Comparison of ENCODE assay signal across 8 mouse cellular contexts in genomic region chr5:101826531-101826970, GRCm38 (mm10).
DNase-seq lines count a peak whose midpoint lies in the region; ATAC-seq and TF ChIP-seq lines count a peak whose summit lies in the region.

No protein-coding gene starts in this region.

- no peak overlapping the region for H3K27ac ChIP-seq in left cerebral cortex, adult 2 months
- H3K27ac ChIP-seq in gastrocnemius, adult 2 months: no peak overlapping the region
- H3K27ac ChIP-seq in hindbrain, embryonic 13.5 days: no peak overlapping the region
- no peak overlapping the region for H3K27ac ChIP-seq in limb, embryonic 13.5 days
- H3K27ac ChIP-seq in midbrain, embryonic 11.5 days (ENCODE audit: low read depth, low read length): no peak overlapping the region
- H3K27ac ChIP-seq in stomach, postnatal 0 days (replicated peaks): no peak overlapping the region

- H3K4me3 ChIP-seq in left cerebral cortex, adult 2 months: no peak overlapping the region
- peak overlapping the region; percentile 24; the same call in 1 of the 2 replicates for H3K4me3 ChIP-seq in gastrocnemius, adult 2 months
- H3K4me3 ChIP-seq in hindbrain, embryonic 13.5 days: peak overlapping the region; percentile 15
- peak overlapping the region; percentile 15; the same call in 1 of the 2 replicates for H3K4me3 ChIP-seq in limb, embryonic 13.5 days
- H3K4me3 ChIP-seq in midbrain, embryonic 11.5 days (ENCODE audit: low read depth, low read length): no peak overlapping the region
- no peak overlapping the region for H3K4me3 ChIP-seq in stomach, postnatal 0 days (ENCODE audit: low read depth, low read length)

- WGBS in hindbrain, embryonic 13.5 days: 3% methylated on average over 15 of the region's 15 CpGs
- 14% methylated on average over 15 of the region's 15 CpGs for WGBS in limb, embryonic 13.5 days
- WGBS in midbrain, embryonic 11.5 days: 10% methylated on average over 15 of the region's 15 CpGs
- WGBS in stomach, postnatal 0 days: 4% methylated on average over 15 of the region's 15 CpGs

- no peak for TF ChIP-seq CTCF in left cerebral cortex, adult 2 months (IDR thresholded peaks at IDR 0.05)
- TF ChIP-seq CTCF in gastrocnemius, adult 2 months (IDR thresholded peaks at IDR 0.05): no peak
- no peak for TF ChIP-seq CTCF in stomach, postnatal 0 days (IDR thresholded peaks at IDR 0.05; ENCODE audit: low read depth)

- TF ChIP-seq EP300 in stomach, postnatal 0 days (optimal IDR thresholded peaks at IDR 0.05): no peak

- peak overlapping the region; percentile 43 for H3K4me2 ChIP-seq in hindbrain, embryonic 13.5 days
- H3K4me2 ChIP-seq in limb, embryonic 13.5 days (replicated peaks): peak overlapping the region; percentile 48
- peak overlapping the region; percentile 36; the same call in 1 of the 2 replicates for H3K4me2 ChIP-seq in midbrain, embryonic 11.5 days
- peak overlapping the region; percentile 33 for H3K4me2 ChIP-seq in stomach, postnatal 0 days (replicated peaks; ENCODE audit: low read depth)

- peak; percentile 70 for ATAC-seq in hindbrain, embryonic 13.5 days (ENCODE audit: low FRiP score)
- peak; percentile 42 for ATAC-seq in limb, embryonic 13.5 days (ENCODE audit: low FRiP score, low read depth)
- peak; percentile 83 for ATAC-seq in midbrain, embryonic 11.5 days (ENCODE audit: low FRiP score)
- ATAC-seq in stomach, postnatal 0 days (ENCODE audit: low FRiP score, low TSS enrichment): peak; percentile 65

- H3K9ac ChIP-seq in hindbrain, embryonic 13.5 days: peak overlapping the region; percentile 60; the same call in 1 of the 2 replicates
- H3K9ac ChIP-seq in limb, embryonic 13.5 days: peak overlapping the region; percentile 40; the same call in 1 of the 2 replicates
- H3K9ac ChIP-seq in midbrain, embryonic 11.5 days (ENCODE audit: low read length): no peak overlapping the region; the same call in 1 of the 2 replicates
- H3K9ac ChIP-seq in stomach, postnatal 0 days (ENCODE audit: low read length): no peak overlapping the region

- H3K4me1 ChIP-seq in hindbrain, embryonic 13.5 days (replicated peaks): peaks cover 23% of the 10 kb centered on the region
- peaks cover 26% of the 10 kb centered on the region for H3K4me1 ChIP-seq in limb, embryonic 13.5 days
- H3K4me1 ChIP-seq in midbrain, embryonic 11.5 days (ENCODE audit: control insufficient read depth, insufficient read depth, low read length): peaks cover 10% of the 10 kb centered on the region
- H3K4me1 ChIP-seq in stomach, postnatal 0 days (replicated peaks; ENCODE audit: control insufficient read depth, insufficient read depth): peaks cover 3% of the 10 kb centered on the region

- peaks cover 5% of the 10 kb centered on the region for H3K36me3 ChIP-seq in hindbrain, embryonic 13.5 days
- H3K36me3 ChIP-seq in limb, embryonic 13.5 days: 0 out of 2 replicates have a peak, but pooled peaks cover 8% of the 10 kb centered on the region
- H3K36me3 ChIP-seq in midbrain, embryonic 11.5 days (ENCODE audit: control insufficient read depth, insufficient read depth, low read length): no peaks in the 10 kb centered on the region
- no peaks in the 10 kb centered on the region for H3K36me3 ChIP-seq in stomach, postnatal 0 days (ENCODE audit: control insufficient read depth, insufficient read depth, low read length)

- peaks cover 12% of the 10 kb centered on the region; the same call in 1 of the 2 replicates for H3K27me3 ChIP-seq in hindbrain, embryonic 13.5 days
- H3K27me3 ChIP-seq in limb, embryonic 13.5 days: peaks cover 55% of the 10 kb centered on the region
- peaks cover 5% of the 10 kb centered on the region; the same call in 1 of the 2 replicates for H3K27me3 ChIP-seq in midbrain, embryonic 11.5 days (ENCODE audit: control insufficient read depth, insufficient read depth, low read length)
- no peaks in the 10 kb centered on the region for H3K27me3 ChIP-seq in stomach, postnatal 0 days (ENCODE audit: control insufficient read depth, insufficient read depth, low read length)

- no peaks in the 10 kb centered on the region for H3K9me3 ChIP-seq in hindbrain, embryonic 13.5 days
- H3K9me3 ChIP-seq in limb, embryonic 13.5 days: no peaks in the 10 kb centered on the region
- no peaks in the 10 kb centered on the region for H3K9me3 ChIP-seq in midbrain, embryonic 11.5 days (ENCODE audit: control insufficient read depth, low read length)
- H3K9me3 ChIP-seq in stomach, postnatal 0 days (ENCODE audit: control insufficient read depth, low read length): no peaks in the 10 kb centered on the region

- DNase-seq in left cerebral cortex, adult 2 months (ENCODE audit: extremely low spot score in 1 of 2, low spot score in 2 of 2): peak; percentile 26 to 34
- DNase-seq in left cerebral cortex, adult 11 months (ENCODE audit: low spot score): no peak
- DNase-seq in cerebellum, postnatal 10 days: peak; percentile 76 to 81
- DNase-seq in gastrocnemius, adult 2 months: peak; percentile 48
- peak; percentile 89 for DNase-seq in midbrain, embryonic 11.5 days (ENCODE audit: low spot score, missing footprints)
- DNase-seq in stomach, postnatal 0 days (ENCODE audit: low spot score): peak; percentile 66

- intact Hi-C loops in left cerebral cortex, adult 2 months (cut with DNase I): no loop called here
- intact Hi-C loops in gastrocnemius, adult 2 months (cut with DNase I): no loop called here

Comparison
In these comparisons a context has a peak if more than half of its experiments do, and no peak if none do; other contexts are left out.
1. H3K4me3 ChIP-seq: peak in gastrocnemius, adult 2 months (single experiment), hindbrain, embryonic 13.5 days (single experiment) and limb, embryonic 13.5 days (single experiment); none in left cerebral cortex, adult 2 months (single experiment), midbrain, embryonic 11.5 days (single experiment) and stomach, postnatal 0 days (single experiment).
2. H3K9ac ChIP-seq: peak in hindbrain, embryonic 13.5 days (single experiment) and limb, embryonic 13.5 days (single experiment); none in midbrain, embryonic 11.5 days (single experiment) and stomach, postnatal 0 days (single experiment).
3. Peak in every context shown above with its lines, with median percentiles within 50 percentile points of each other: ATAC-seq and H3K4me2 ChIP-seq.